Mouse (Mus musculus) intestine, embryonic 16.5 days (tissue): ENCODE measurements around the gene Arid3b. TPM values are rescaled to one million over a fixed set of nuclear protein-coding genes. Genes with fewer than 3 reads are reported as not detected.

Experiments
- ATAC-seq: fragments of 200-750 bp; cut with Nextera tagmentation; 2 replicates; pipeline ENCODE4 v1.8.0; 2017; ENCODE audit warnings: moderate TSS enrichment, moderate library complexity
- H3K27ac ChIP-seq: fragments of 300-500 bp; sonication (generic); 2 replicates; pipeline ENCODE4 v1.5.1; 2014; ENCODE audit warnings: mild to moderate bottlenecking, low read length
- H3K27me3 ChIP-seq: fragments of 300-500 bp; sonication (generic); replicated peaks from 2 replicates; pipeline ENCODE4 v1.6.1; 2014; ENCODE audit warnings: low read length, control low read depth, mixed read lengths; ENCODE audit not compliant: control insufficient read depth, insufficient read depth
- H3K36me3 ChIP-seq: fragments of 300-500 bp; sonication (generic); 2 replicates; pipeline ENCODE4 v1.6.1; 2014; ENCODE audit warnings: low read length, control low read depth; ENCODE audit not compliant: control insufficient read depth, insufficient read depth
- H3K4me1 ChIP-seq: fragments of 300-500 bp; sonication (generic); 2 replicates; pipeline ENCODE4 v1.6.1; 2014; ENCODE audit warnings: low read length, control low read depth, mixed read lengths; ENCODE audit not compliant: control insufficient read depth, insufficient read depth
- H3K4me2 ChIP-seq: fragments of 300-500 bp; sonication (generic); 2 replicates; pipeline ENCODE4 v1.6.1; 2014; ENCODE audit warnings: low read depth, low read length, control low read depth
- H3K4me3 ChIP-seq: fragments of 300-500 bp; sonication (generic); 2 replicates; pipeline ENCODE4 v1.5.1; 2014; ENCODE audit warnings: mild to moderate bottlenecking, low read length
- H3K9ac ChIP-seq: fragments of 300-500 bp; sonication (generic); 2 replicates; pipeline ENCODE4 v1.6.1; 2014; ENCODE audit warnings: low read depth, low read length
- H3K9me3 ChIP-seq: fragments of 300-500 bp; sonication (generic); 2 replicates; pipeline ENCODE4 v1.6.1; 2016; ENCODE audit warnings: low read length, control low read depth; ENCODE audit not compliant: control insufficient read depth
- WGBS: fragments of 180-500 bp; shearing (Covaris S2); extraction: QIAGEN DNeasy Blood & Tissue Kit; methylation state at CpG from one replicate; pipeline ENCODE4 v1.1.7; 2014; 5-methylcytosine and 5-hydroxymethylcytosine counted together
- polyA plus RNA-seq: library from polyadenylated mRNA; unstranded; fragments of >200 nt; fragmentation: Nextera tagmentation; extraction: Ambion mirVana; gene quantifications from 2 replicates; pipeline ENCODE4 v1.2.1, GENCODE M21; 2015

Arid3b gene
- polyA plus RNA-seq, 1 experiment from 2014 or later = 7.5 TPM

- Histone ChIP-seq H3K4me1 (peaks cover 27% of the 10 kb centered on the region), H3K9me3 (no peaks in the 10 kb centered on the region), H3K9ac (peak overlapping the region; percentile 25; the same call in 1 of the 2 replicates), H3K27ac (no peak overlapping the region), H3K4me2 (peak overlapping the region; percentile 89), H3K4me3 (peak overlapping the region; percentile 11; the same call in 1 of the 2 replicates), H3K27me3 (no peaks in the 10 kb centered on the region), H3K36me3 (peaks cover 21% of the 10 kb centered on the region)
- WGBS = 46% methylated on average over 6 of the region's 6 CpGs
- no peak for ATAC-seq
These were observed 74.0 kb downstream of the Arid3b start for GRCm38 (mm10) chr9:57762563-57762991.

- no peak for ATAC-seq
- WGBS = 92% methylated on average over 13 of the region's 13 CpGs
- H3K36me3 ChIP-seq = peaks cover 24% of the 10 kb centered on the region
These were observed 74.7 kb downstream of the Arid3b start for GRCm38 (mm10) chr9:57761563-57762551.

GRCm38 (mm10) chr9:57760416-57761146 is 76.0 kb downstream of the Arid3b start:
- no peaks in the 10 kb centered on the region for H3K9me3 ChIP-seq
- WGBS = 96% methylated on average over 24 of the region's 24 CpGs
- no peak overlapping the region for H3K9ac ChIP-seq
- H3K27ac ChIP-seq = no peak overlapping the region
- no peak for ATAC-seq
- H3K36me3 ChIP-seq = peaks cover 25% of the 10 kb centered on the region
- no peaks in the 10 kb centered on the region for H3K27me3 ChIP-seq
- H3K4me1 ChIP-seq = peaks cover 23% of the 10 kb centered on the region
- no peak overlapping the region for H3K4me3 ChIP-seq
- H3K4me2 ChIP-seq = no peak overlapping the region

More at GRCm38 (mm10) chr9:57761563-57762551, 74.7 kb downstream of the Arid3b start:
- Histone ChIP-seq H3K27me3 (no peaks in the 10 kb centered on the region), H3K4me3 (no peak overlapping the region), H3K9me3 (no peaks in the 10 kb centered on the region), H3K27ac (no peak overlapping the region), H3K4me2 (peak overlapping the region; percentile 89; the same call in 1 of the 2 replicates), H3K9ac (0 out of 2 replicates have a peak overlapping the region, but pooled peaks have one; percentile 25), H3K4me1 (peaks cover 27% of the 10 kb centered on the region)

- peaks cover 23% of the 10 kb centered on the region for H3K4me1 ChIP-seq
- H3K36me3 ChIP-seq = peaks cover 32% of the 10 kb centered on the region
- no peak overlapping the region for H3K4me3 ChIP-seq
- no peak overlapping the region for H3K27ac ChIP-seq
- H3K4me2 ChIP-seq = no peak overlapping the region
- H3K27me3 ChIP-seq = no peaks in the 10 kb centered on the region
- H3K9ac ChIP-seq = no peak overlapping the region
- H3K9me3 ChIP-seq = no peaks in the 10 kb centered on the region
- peak; percentile 32 for ATAC-seq
- 20% methylated on average over 6 of the region's 6 CpGs for WGBS
These were observed 77.3 kb downstream of the Arid3b start for GRCm38 (mm10) chr9:57759289-57759688.

GRCm38 (mm10) chr9:57758528-57758927 is 78.1 kb downstream of the Arid3b start:
- Histone ChIP-seq H3K4me2 (no peak overlapping the region), H3K4me1 (peaks cover 16% of the 10 kb centered on the region), H3K36me3 (peaks cover 37% of the 10 kb centered on the region), H3K9ac (no peak overlapping the region), H3K27ac (no peak overlapping the region), H3K27me3 (no peaks in the 10 kb centered on the region), H3K4me3 (no peak overlapping the region), H3K9me3 (no peaks in the 10 kb centered on the region)
- 91% methylated on average over 22 of the region's 22 CpGs for WGBS
- no peak for ATAC-seq

- Histone ChIP-seq H3K36me3 (peaks cover 44% of the 10 kb centered on the region), H3K4me1 (peaks cover 7% of the 10 kb centered on the region), H3K27me3 (no peaks in the 10 kb centered on the region), H3K4me3 (no peak overlapping the region), H3K27ac (no peak overlapping the region), H3K9ac (no peak overlapping the region), H3K9me3 (no peaks in the 10 kb centered on the region), H3K4me2 (no peak overlapping the region)
- WGBS = 67% methylated on average over 3 of the region's 3 CpGs
- ATAC-seq = no peak
These were observed 79.0 kb downstream of the Arid3b start for GRCm38 (mm10) chr9:57757578-57757977.

DNA sequence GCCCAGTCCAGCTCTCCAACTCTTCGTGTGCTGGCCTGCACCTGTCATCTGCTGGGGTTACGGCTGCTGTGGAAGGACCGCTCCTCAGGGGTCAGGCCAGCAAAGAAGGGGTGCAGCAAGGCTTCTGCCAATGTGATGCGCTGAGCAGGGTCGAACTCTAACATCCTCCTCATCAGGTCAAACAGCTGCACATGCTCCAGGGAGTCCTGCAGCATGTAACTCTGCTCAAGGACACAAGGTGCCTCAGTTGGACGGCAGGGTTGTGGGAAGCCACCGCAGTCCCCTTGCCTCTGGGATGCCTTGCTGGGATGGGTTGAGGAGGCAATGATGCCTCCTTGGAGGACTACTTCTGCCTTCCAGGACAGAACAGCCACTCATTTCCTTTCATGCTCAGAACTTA is 85.7 kb downstream of the Arid3b start:
- H3K27ac ChIP-seq = no peak overlapping the region
- no peak for ATAC-seq
- peaks cover 56% of the 10 kb centered on the region for H3K36me3 ChIP-seq
- WGBS = 84% methylated on average over 7 of the region's 7 CpGs
- no peak overlapping the region for H3K4me2 ChIP-seq
- H3K9me3 ChIP-seq = no peaks in the 10 kb centered on the region
- H3K9ac ChIP-seq = no peak overlapping the region
- H3K27me3 ChIP-seq = no peaks in the 10 kb centered on the region
- no peaks in the 10 kb centered on the region for H3K4me1 ChIP-seq
- no peak overlapping the region for H3K4me3 ChIP-seq

- no peak overlapping the region for H3K27ac ChIP-seq
- 40% methylated on average over 1 of the region's 1 CpGs for WGBS
- no peak for ATAC-seq
- H3K9ac ChIP-seq = no peak overlapping the region
- no peak overlapping the region for H3K4me2 ChIP-seq
- no peaks in the 10 kb centered on the region for H3K27me3 ChIP-seq
- no peaks in the 10 kb centered on the region for H3K9me3 ChIP-seq
- H3K4me3 ChIP-seq = no peak overlapping the region
- H3K36me3 ChIP-seq = peaks cover 47% of the 10 kb centered on the region
- H3K4me1 ChIP-seq = no peaks in the 10 kb centered on the region
These were observed 87.8 kb downstream of the Arid3b start for GRCm38 (mm10) chr9:57748831-57749230.

DNA sequence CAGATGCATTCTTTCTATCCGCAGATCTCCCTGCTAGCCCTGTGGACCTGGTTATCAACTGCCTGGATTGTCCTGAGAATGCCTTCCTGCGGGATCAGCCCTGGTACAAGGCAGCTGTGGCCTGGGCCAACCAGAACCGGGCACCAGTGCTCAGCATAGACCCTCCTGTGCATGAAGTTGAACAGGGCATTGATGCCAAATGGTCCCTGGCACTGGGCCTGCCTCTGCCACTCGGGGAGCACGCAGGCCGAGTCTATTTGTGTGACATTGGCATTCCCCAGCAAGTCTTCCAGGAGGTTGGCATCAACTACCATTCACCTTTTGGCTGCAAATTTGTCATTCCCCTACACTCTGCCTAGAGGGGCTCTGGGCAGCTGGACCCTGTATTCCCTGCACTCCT is 88.5 kb downstream of the Arid3b start:
- ATAC-seq = no peak
- no peak overlapping the region for H3K4me2 ChIP-seq
- H3K9ac ChIP-seq = no peak overlapping the region
- H3K9me3 ChIP-seq = no peaks in the 10 kb centered on the region
- no peak overlapping the region for H3K27ac ChIP-seq
- 91% methylated on average over 6 of the region's 6 CpGs for WGBS
- no peak overlapping the region for H3K4me3 ChIP-seq
- no peaks in the 10 kb centered on the region for H3K27me3 ChIP-seq
- H3K4me1 ChIP-seq = no peaks in the 10 kb centered on the region
- peaks cover 40% of the 10 kb centered on the region for H3K36me3 ChIP-seq
